Mouse (Mus musculus) forebrain, embryonic 11.5 days (tissue): ENCODE data around the gene Pgpep1l. TPM values are rescaled to one million over a fixed set of nuclear protein-coding genes. Genes with fewer than 3 reads are reported as not detected.

Experiments
- ATAC-seq: fragments of 200-750 bp; cut with Nextera tagmentation; replicated peaks from 2 replicates; pipeline ENCODE4 v1.8.0; 2017; ENCODE audit warnings: moderate TSS enrichment; ENCODE audit not compliant: low FRiP score
- DNase-seq: peaks from one replicate; pipeline ENCODE4 v3.0.0-alpha.2; 2017; ENCODE audit warnings: low spot score
- H3K27ac ChIP-seq: fragments of 300-500 bp; sonication (generic); 2 replicates; pipeline ENCODE4 v1.5.1; 2014; ENCODE audit warnings: low read depth, low read length
- H3K27me3 ChIP-seq: fragments of 300-500 bp; sonication (generic); 2 replicates; pipeline ENCODE4 v1.6.1; 2014; ENCODE audit warnings: mild to moderate bottlenecking, low read length, mixed read lengths; ENCODE audit not compliant: control insufficient read depth, insufficient read depth
- H3K36me3 ChIP-seq: fragments of 300-500 bp; sonication (generic); 2 replicates; pipeline ENCODE4 v1.6.1; 2014; ENCODE audit warnings: mild to moderate bottlenecking, low read length, moderate library complexity, mixed read lengths; ENCODE audit not compliant: control insufficient read depth, insufficient read depth
- H3K4me1 ChIP-seq: fragments of 300-500 bp; sonication (generic); replicated peaks from 2 replicates; pipeline ENCODE4 v1.6.1; 2014; ENCODE audit warnings: low read length, mixed read lengths; ENCODE audit not compliant: control insufficient read depth, insufficient read depth
- H3K4me2 ChIP-seq: fragments of 300-500 bp; sonication (generic); 2 replicates; pipeline ENCODE4 v1.6.1; 2014; ENCODE audit warnings: low read depth, mild to moderate bottlenecking, low read length, moderate library complexity, mixed read lengths; ENCODE audit not compliant: severe bottlenecking
- H3K4me3 ChIP-seq: fragments of 300-500 bp; sonication (generic); 2 replicates; pipeline ENCODE4 v1.5.1; 2014; ENCODE audit warnings: low read depth, low read length
- H3K9ac ChIP-seq: fragments of 300-500 bp; sonication (generic); 2 replicates; pipeline ENCODE4 v1.6.1; 2014; ENCODE audit warnings: low read length
- H3K9me3 ChIP-seq: fragments of 300-500 bp; sonication (generic); 2 replicates; pipeline ENCODE4 v1.6.1; 2016; ENCODE audit warnings: low read length, mixed read lengths; ENCODE audit not compliant: control insufficient read depth
- WGBS: fragments of 180-500 bp; shearing (Covaris S2); extraction: QIAGEN DNeasy Blood & Tissue Kit; methylation state at CpG from one replicate; pipeline ENCODE4 v1.1.7; 2014; 5-methylcytosine and 5-hydroxymethylcytosine counted together
- polyA plus RNA-seq: library from polyadenylated mRNA; unstranded; fragments of >200 nt; fragmentation: Nextera tagmentation; extraction: Ambion mirVana; gene quantifications from 2 replicates; pipeline ENCODE4 v1.2.1, GENCODE M21; 2014

The Pgpep1l gene
- polyA plus RNA-seq, 1 experiment from 2014 or later = not detected

- Histone ChIP-seq H3K9ac (no peak within 1 kb of the TSS), H3K4me2 (no peak within 1 kb of the TSS), H3K4me3 (no peak within 1 kb of the TSS), H3K27ac (no peak within 1 kb of the TSS), H3K36me3 (no peaks in the 10 kb centered on the region), H3K27me3 (peaks cover 7% of the 10 kb centered on the region), H3K9me3 (no peaks in the 10 kb centered on the region), H3K4me1 (0 out of 2 replicates have a peak, but pooled peaks cover 3% of the 10 kb centered on the region)
- DNase-seq (no peak), ATAC-seq (no peak)
Measured at GRCm38 (mm10) chr7:68273515-68273914, 9.5 kb upstream of the Pgpep1l start, which contains the start of gene Fam169b. Gene Fam169b, plus strand, starts transcription at chr7:68273839.

- 86% methylated on average over 10 of the region's 10 CpGs for WGBS
- Histone ChIP-seq H3K9me3 (no peaks in the 10 kb centered on the region), H3K36me3 (no peaks in the 10 kb centered on the region), H3K9ac (no peak overlapping the region), H3K27me3 (peaks cover 7% of the 10 kb centered on the region), H3K4me1 (0 out of 2 replicates have a peak, but pooled peaks cover 3% of the 10 kb centered on the region), H3K4me3 (no peak overlapping the region), H3K4me2 (no peak overlapping the region), H3K27ac (no peak overlapping the region)
- ATAC-seq (no peak), DNase-seq (no peak)
Measured at GRCm38 (mm10) chr7:68272607-68273006, 8.6 kb upstream of the Pgpep1l start.

GRCm38 (mm10) chr7:68271816-68272215 is 7.8 kb upstream of the Pgpep1l start:
- H3K9me3 ChIP-seq = no peaks in the 10 kb centered on the region
- 0 out of 2 replicates have a peak, but pooled peaks cover 3% of the 10 kb centered on the region for H3K4me1 ChIP-seq

GRCm38 (mm10) chr7:68270551-68270950 is 6.5 kb upstream of the Pgpep1l start:
- Histone ChIP-seq H3K4me2 (no peak overlapping the region), H3K4me1 (no peaks in the 10 kb centered on the region), H3K9me3 (no peaks in the 10 kb centered on the region), H3K4me3 (no peak overlapping the region), H3K27me3 (0 out of 2 replicates have a peak, but pooled peaks cover 1% of the 10 kb centered on the region), H3K27ac (no peak overlapping the region), H3K36me3 (no peaks in the 10 kb centered on the region), H3K9ac (no peak overlapping the region)
- DNase-seq (no peak), ATAC-seq (no peak)
- 73% methylated on average over 4 of the region's 4 CpGs for WGBS

More at GRCm38 (mm10) chr7:68271816-68272215, 7.8 kb upstream of the Pgpep1l start:
- H3K9ac ChIP-seq = no peak overlapping the region
- H3K27me3 ChIP-seq = peaks cover 7% of the 10 kb centered on the region
- DNase-seq = no peak
- no peaks in the 10 kb centered on the region for H3K36me3 ChIP-seq
- no peak overlapping the region for H3K27ac ChIP-seq
- no peak overlapping the region for H3K4me3 ChIP-seq
- H3K4me2 ChIP-seq = no peak overlapping the region
- 95% methylated on average over 6 of the region's 6 CpGs for WGBS
- ATAC-seq = no peak

- WGBS = 56% methylated on average over 6 of the region's 6 CpGs
- H3K27me3 ChIP-seq = peaks cover 3% of the 10 kb centered on the region; the same call in 1 of the 2 replicates
- no peak overlapping the region for H3K4me3 ChIP-seq
- peaks cover 9% of the 10 kb centered on the region; the same call in 1 of the 2 replicates for H3K4me1 ChIP-seq
- H3K9me3 ChIP-seq = no peaks in the 10 kb centered on the region
- no peak overlapping the region for H3K4me2 ChIP-seq
- H3K9ac ChIP-seq = no peak overlapping the region
- ATAC-seq = no peak
- no peak overlapping the region for H3K27ac ChIP-seq
- no peak for DNase-seq
- no peaks in the 10 kb centered on the region for H3K36me3 ChIP-seq
Measured at GRCm38 (mm10) chr7:68266691-68267090, 2.7 kb upstream of the Pgpep1l start.

GRCm38 (mm10) chr7:68265391-68265790 is 1.4 kb upstream of the Pgpep1l start:
- ATAC-seq = no peak; the same call in 1 of the 2 replicates

GRCm38 (mm10) chr7:68264531-68264930 is 498 bp upstream of the Pgpep1l start:
- H3K4me1 ChIP-seq = peaks cover 9% of the 10 kb centered on the region; the same call in 1 of the 2 replicates
- H3K36me3 ChIP-seq = no peaks in the 10 kb centered on the region
- DNase-seq (peak; percentile 56), ATAC-seq (no peak)
- H3K4me3 ChIP-seq = no peak overlapping the region; the same call in 1 of the 2 replicates
- H3K4me2 ChIP-seq = peak overlapping the region; percentile 53; the same call in 1 of the 2 replicates
- H3K27ac ChIP-seq = no peak overlapping the region
- peaks cover 3% of the 10 kb centered on the region; the same call in 1 of the 2 replicates for H3K27me3 ChIP-seq
- no peak overlapping the region for H3K9ac ChIP-seq
- 23% methylated on average over 14 of the region's 14 CpGs for WGBS
- no peaks in the 10 kb centered on the region; the same call in 1 of the 2 replicates for H3K9me3 ChIP-seq

More at GRCm38 (mm10) chr7:68265391-68265790, 1.4 kb upstream of the Pgpep1l start:
- DNase-seq = peak; percentile 61
- H3K27me3 ChIP-seq = peaks cover 3% of the 10 kb centered on the region; the same call in 1 of the 2 replicates
- 19% methylated on average over 7 of the region's 7 CpGs for WGBS
- no peak overlapping the region for H3K4me2 ChIP-seq
- peaks cover 9% of the 10 kb centered on the region; the same call in 1 of the 2 replicates for H3K4me1 ChIP-seq
- no peaks in the 10 kb centered on the region for H3K36me3 ChIP-seq
- H3K9ac ChIP-seq = no peak overlapping the region
- H3K4me3 ChIP-seq = no peak overlapping the region
- no peaks in the 10 kb centered on the region; the same call in 1 of the 2 replicates for H3K9me3 ChIP-seq
- H3K27ac ChIP-seq = no peak overlapping the region

GRCm38 (mm10) chr7:68263346-68264027 is 546 bp downstream of the Pgpep1l start:
- peaks cover 9% of the 10 kb centered on the region; the same call in 1 of the 2 replicates for H3K4me1 ChIP-seq
- WGBS = 54% methylated on average over 8 of the region's 8 CpGs
- no peaks in the 10 kb centered on the region; the same call in 1 of the 2 replicates for H3K9me3 ChIP-seq
- H3K4me2 ChIP-seq = peak overlapping the region; percentile 53
- no peak overlapping the region for H3K27ac ChIP-seq
- H3K27me3 ChIP-seq = peaks cover 3% of the 10 kb centered on the region; the same call in 1 of the 2 replicates
- no peak for DNase-seq
- no peak overlapping the region for H3K9ac ChIP-seq
- H3K4me3 ChIP-seq = peak overlapping the region; percentile 25; the same call in 1 of the 2 replicates
- H3K36me3 ChIP-seq = no peaks in the 10 kb centered on the region
- ATAC-seq = no peak
